Mouse (Mus musculus) liver, adult (tissue): Measurements from ENCODE around the gene Kmt5c.

ENCODE experiments used
- GATA4 ChIP-seq: IDR thresholded peaks from 2 replicates; pipeline ENCODE4 v1.6.1; 2014; ENCODE audit warnings: mild to moderate bottlenecking, low read length; ENCODE audit not compliant: insufficient replicate concordance

The Kmt5c gene

DNA sequence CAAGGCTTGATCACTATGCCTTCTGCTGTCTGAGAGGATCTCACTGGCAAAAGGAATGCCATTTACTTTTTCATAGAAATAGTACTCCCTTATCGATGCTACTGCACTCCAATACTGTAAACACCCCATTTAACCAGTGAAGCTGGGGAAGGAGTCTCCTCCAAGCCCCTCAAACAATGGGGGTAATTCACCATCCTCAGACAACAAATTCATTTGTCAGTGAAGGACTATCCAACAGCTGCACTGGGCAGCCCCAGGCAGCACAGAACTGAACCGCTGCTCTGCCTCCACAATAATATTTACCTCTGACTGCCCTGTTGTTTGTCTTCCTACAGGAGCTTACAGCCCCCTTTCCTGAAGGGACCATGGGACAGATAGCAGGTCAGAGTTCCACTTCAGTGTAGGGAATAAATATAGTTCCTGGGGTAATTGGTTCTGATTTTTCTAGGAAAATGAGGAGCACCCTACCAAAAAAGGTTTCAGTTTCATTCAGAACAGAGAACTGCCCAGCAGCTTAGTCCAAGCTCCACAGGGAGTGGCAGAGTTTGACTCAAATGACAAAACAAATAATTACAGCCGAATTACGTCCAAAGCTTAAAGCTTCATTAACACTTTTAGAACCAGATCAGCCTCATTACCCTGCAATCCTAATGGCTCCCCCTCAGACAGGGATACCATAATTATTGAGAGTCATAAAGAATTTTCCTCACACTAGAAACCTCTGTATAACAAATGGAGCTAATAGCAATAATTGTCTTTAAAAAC, 25.2 kb downstream of the Kmt5c start:
- TF ChIP-seq GATA4: no peak

- no peak for TF ChIP-seq GATA4
Measured at GRCm38 (mm10) chr7:4771202-4771601, 31.3 kb downstream of the Kmt5c start, which contains the start of gene Fam71e2. Gene Fam71e2 (minus strand): TSS chr7:4771302.

- no peak for TF ChIP-seq GATA4
Measured at GRCm38 (mm10) chr7:4776131-4776530, 36.2 kb downstream of the Kmt5c start.

- no peak for TF ChIP-seq GATA4
Measured at GRCm38 (mm10) chr7:4776861-4777830, 37.2 kb downstream of the Kmt5c start.

GRCm38 (mm10) chr7:4777851-4778637, 38.1 kb downstream of the Kmt5c start:
- no peak for TF ChIP-seq GATA4

GRCm38 (mm10) chr7:4779921-4780320, 40.0 kb downstream of the Kmt5c start:
- no peak for TF ChIP-seq GATA4

GRCm38 (mm10) chr7:4782130-4782529, 42.2 kb downstream of the Kmt5c start:
- TF ChIP-seq GATA4: no peak

DNA sequence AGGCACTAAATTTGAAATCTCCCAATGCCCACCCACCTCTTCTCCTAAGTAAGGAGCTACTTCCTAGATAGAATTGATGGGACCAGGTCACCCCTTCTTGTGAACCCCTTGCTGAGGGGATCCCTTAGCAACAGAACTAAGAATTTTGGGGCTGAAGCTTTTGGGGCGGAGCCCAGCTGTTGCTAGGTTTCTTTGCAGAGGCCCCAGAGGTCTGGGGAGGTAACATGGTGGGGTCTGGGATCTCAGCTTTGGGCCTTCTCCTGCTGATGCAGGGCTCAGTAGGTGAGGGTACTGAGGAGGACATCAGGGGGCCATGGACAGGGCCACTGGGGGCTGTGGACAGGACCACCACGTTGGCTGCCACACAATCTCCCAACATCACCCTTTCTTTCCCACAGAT, 42.8 kb downstream of the Kmt5c start, which contains the start of the genes Il11 and Tmem190:
Gene Il11 (minus strand): TSS at position 101 of the 400 bp plus-strand sequence.
Gene Tmem190 (plus strand): TSS at position 179 of the 400 bp plus-strand sequence.
- TF ChIP-seq GATA4: no peak

GRCm38 (mm10) chr7:4783667-4784268, 43.9 kb downstream of the Kmt5c start:
- TF ChIP-seq GATA4: no peak

GRCm38 (mm10) chr7:4788499-4789435, 48.9 kb downstream of the Kmt5c start:
- TF ChIP-seq GATA4: no peak

DNA sequence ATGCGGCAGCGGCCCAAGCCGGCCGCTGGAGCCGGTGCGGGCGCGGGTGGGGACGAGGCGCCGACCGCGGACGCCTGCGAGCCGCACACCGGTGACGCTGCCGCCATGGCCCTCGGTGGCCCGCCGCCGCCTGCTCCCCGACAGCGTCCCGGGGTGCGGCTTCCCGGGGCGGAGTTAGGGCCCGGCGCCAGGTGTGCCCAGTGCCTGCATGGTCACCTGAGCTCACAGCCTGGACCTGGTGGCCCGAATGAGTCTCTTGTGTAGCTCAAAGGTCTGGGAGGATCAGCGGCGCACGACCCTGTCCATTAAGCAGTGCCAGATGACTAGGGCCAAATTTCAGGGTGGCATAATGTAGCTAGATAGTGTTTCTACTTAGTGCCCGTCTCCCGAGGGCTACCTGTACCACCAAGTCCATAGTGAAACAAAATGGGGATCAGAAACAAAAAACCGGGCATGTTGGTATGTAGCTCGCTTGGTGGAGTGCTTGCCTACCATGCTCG, 49.6 kb downstream of the Kmt5c start, which contains the start of gene Tmem238:
Gene Tmem238 (minus strand): TSS at position 221 of the 500 bp plus-strand sequence.
- no peak for TF ChIP-seq GATA4

DNA sequence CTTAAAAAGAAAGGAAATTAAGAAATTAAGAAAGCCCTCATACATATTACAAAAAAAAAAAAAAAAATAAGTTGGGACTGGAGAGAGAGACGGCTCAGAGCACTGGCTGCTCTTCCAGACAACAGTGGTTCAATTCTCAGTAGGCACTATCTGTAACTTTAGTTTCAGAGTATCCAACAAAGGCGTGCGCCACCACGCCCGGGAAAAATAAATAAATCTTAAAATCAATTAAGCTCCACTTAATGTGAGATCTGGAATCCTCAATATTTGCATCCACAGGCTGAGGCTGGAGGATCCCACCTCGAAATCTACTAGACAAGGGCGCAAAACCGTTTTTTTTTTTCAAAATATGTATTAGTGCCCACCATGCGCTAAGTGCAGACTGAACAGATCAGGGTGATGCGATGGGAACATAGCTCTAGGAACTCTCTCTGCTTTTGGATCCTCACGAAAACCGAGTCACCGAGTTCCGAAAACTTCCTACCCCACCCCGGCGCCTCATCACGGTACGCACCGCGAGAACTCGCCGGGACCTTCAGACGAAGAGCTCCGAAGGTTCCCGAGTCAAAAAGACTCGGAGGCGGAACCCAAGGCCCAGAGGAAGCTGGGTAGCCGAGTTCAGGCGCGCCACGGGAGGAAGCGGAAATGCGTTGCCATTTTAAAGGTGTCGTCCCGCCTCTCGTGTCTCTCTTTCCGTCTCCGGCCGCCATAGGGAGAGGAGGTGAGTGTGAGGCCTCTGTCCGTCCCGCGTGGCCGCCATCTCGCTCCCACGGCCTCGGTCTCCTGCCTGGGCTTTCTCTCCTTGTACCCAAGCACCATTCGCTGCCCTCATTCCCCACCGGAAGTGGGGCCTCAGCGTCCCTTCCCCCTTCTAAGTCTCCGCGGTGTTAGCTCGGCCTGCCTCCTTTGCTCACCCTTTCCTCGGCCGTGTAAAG, 52.6 kb downstream of the Kmt5c start, which contains the start of gene Rpl28:
Gene Rpl28 (plus strand): TSS at position 597 of the 935 bp plus-strand sequence.
- TF ChIP-seq GATA4: no peak

- no peak for TF ChIP-seq GATA4
Measured at GRCm38 (mm10) chr7:4793674-4794073, 53.8 kb downstream of the Kmt5c start.
